Mouse (Mus musculus) regulatory T cell (primary cell): ENCODE measurements around the gene Gm47289.

Source experiments
- in situ Hi-C: fragments of 300-600 bp; cut with MboI, MseI; formaldehyde crosslinking; loops from one replicate; pipeline ENCODE4 v1.15.1; 2025; ENCODE audit warnings: high pct_unique_total_duplicates

The Gm47289 gene

DNA sequence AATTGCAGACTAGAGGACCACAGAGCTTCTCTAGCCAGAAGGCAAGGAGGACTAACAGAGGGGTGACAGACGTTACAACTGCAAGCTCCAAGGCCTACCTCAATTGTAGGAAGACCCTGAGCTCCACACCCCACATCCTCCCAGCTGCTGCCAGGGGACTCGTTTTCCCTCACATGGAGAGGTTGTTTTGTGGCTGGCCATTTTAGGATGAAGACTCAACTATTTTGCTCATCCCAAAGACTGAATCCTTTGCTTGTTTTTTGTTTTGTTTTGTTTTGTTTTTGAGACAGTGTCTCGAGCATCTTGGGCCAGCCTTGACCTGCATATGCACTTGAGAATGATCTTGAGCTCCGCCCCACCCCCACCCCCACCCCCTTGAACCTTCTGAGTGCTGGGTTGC, at the start of gene Gm47289:
Gm47289 (plus strand) TSS at position 301 of the 400 bp plus-strand sequence.
- in situ Hi-C loops, result no loop called here

DNA sequence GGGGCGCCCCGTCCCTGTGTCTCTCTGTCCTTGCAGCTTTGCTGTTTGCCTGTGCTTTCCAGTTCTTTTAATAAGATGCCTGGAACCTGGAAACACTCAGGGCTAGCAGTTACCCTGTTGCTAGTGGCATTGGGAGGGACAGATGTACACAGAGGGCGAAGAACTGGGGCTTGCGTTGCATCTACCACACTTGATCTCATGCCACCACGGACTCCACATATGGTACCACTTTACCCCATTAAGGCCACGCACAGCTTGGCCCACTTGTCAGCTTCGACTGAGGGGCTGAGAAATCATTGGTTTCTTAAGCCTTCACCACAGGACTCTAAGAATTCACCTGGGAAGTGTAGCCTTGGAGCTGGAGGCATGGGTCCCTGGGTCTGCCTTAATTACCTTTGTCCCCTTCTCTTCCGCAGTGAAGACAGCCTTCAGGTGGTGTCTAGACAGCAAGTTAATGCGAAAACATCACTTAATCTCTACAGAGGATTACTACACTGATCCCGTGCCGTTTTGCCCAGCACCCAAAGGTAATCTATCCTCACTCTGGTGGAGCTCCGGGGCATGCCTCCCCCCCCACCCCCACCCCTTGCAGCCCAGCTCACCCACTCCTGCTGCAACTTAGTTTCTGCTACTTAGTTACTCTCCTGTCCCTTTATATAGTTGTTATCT, 49.1 kb upstream of the Gm47289 start:
- in situ Hi-C loops, result no loop called here

DNA sequence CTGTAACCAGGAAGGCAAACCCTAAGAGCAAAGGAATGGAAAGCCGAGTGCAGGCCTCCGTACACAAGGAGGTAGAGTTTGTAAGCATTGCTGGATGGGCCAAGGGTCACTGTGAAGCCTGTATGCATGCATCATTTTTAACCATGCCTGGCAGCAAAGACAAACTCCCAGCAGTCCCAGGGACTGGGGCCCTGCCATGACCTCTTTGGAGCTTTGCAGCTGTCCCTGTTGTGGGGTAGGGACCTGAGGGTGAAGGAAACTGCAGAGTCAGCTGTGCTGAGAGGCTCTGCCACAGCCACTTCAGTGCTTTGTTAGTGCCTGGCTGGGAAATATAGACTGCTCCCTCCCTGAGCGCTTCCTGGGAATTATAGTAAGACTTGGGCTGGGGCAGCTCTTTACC, 48.3 kb upstream of the Gm47289 start:
- in situ Hi-C loops, result no loop called here

DNA sequence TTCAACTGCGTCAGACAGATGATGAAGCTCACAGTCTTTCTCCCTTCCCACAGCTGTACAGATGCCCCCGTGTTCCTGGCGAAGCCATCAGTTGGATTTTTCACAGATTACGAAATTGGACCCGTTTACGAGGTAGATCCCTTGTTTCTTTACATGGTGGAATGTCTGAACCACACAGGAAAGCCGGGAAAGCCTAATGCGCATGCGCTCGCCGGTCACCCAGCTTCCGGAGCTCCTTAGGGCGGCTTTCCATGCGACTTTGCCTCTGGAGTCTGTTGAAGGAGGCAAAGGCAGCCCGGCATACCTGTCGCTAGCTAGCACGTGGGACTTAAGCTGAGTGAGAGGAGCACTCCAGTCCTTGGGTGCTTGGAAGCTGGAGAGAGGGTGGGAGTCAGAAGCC, 44.0 kb upstream of the Gm47289 start:
- in situ Hi-C loops, result no loop called here

DNA sequence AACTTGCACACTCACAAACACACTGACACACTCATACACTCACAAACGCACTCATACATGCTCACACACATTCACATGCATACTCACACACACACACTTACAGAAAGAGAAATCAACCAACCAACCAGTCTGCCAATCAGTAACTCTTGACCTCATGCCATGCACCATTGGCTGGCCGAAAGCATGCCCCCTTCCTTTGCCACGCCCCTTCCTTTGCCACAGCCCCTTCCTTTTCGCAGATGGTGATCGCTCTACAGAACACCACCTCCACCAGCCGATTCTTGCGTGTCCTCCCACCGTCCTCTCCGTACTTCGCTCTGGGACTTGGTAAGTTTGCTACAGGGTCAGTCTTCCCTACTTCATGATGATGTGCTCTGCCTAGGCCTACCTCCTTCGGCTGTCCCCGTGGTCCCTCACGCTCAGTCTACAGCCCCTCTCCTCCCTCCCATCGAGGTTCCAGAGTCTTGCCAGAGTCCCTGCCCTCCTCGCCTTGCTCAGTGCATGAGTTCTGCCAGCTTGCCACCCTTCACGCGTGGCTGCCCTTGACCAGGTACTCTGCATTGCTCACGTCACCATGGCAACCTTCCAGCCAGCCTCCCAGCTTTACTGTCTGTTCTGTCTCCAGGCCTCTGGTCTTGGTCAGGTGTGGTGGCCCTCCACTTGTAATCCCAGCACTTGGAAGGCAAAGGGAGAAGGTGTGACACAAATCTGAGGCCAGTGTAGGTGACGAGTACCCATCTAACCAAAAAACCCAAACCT, 39.4 kb upstream of the Gm47289 start:
- in situ Hi-C loops, result no loop called here

DNA sequence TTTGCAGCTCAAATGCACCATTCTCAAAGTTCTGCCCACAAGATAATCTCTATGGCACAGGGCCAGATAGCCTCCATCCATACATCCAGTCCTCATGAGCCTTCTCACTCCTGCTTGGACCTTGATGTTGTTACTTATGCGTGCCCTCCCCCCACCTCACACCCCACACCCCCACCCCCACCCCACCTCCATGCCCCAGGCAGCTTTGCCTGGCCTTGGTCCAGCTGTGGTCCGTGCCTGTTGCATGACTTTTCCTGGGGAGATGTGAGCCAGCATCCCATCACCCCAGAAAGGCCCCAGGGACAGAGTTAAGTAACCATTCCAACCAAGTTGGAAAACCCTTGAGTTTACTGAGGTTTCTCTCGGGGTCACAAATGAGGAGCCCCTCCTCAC, 38.8 kb upstream of the Gm47289 start:
- in situ Hi-C loops, result no loop called here

DNA sequence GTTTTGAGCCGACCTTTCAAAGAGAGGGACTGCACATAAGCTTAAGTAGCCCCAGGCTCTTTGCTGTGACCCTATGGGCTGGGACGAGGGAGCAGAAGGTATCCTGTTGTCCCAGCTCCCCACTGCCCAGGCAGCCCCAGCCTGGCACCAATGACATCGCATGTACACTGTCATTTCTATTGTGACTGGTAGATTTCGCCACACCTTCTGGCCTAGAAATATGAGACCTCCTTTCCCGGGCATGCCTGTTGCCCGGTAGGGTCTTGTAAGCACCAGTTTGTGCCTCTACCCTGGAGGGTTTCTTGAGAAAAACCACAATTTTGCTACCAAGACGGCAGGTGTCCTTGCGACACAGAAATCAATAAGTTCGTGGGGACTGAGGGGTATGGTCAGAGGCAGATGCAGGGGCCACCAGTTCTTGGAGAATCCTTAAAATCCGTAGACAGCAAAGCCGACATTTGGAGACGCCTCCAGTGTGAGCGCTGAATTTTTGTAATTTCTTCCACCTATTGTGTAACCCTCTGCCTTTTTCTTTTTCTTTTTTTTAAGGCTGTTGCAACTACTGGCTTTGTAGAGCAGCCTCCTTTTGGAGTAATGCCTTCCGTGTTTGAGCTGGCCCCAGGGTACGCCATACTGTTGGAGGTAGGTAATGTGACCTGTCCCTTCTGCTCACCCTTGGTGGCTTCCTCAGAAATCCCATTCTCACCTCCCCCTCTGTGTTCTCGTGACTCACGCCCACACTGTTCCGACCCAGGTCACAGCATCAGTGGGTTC, 36.2 kb upstream of the Gm47289 start:
- in situ Hi-C loops, result no loop called here

DNA sequence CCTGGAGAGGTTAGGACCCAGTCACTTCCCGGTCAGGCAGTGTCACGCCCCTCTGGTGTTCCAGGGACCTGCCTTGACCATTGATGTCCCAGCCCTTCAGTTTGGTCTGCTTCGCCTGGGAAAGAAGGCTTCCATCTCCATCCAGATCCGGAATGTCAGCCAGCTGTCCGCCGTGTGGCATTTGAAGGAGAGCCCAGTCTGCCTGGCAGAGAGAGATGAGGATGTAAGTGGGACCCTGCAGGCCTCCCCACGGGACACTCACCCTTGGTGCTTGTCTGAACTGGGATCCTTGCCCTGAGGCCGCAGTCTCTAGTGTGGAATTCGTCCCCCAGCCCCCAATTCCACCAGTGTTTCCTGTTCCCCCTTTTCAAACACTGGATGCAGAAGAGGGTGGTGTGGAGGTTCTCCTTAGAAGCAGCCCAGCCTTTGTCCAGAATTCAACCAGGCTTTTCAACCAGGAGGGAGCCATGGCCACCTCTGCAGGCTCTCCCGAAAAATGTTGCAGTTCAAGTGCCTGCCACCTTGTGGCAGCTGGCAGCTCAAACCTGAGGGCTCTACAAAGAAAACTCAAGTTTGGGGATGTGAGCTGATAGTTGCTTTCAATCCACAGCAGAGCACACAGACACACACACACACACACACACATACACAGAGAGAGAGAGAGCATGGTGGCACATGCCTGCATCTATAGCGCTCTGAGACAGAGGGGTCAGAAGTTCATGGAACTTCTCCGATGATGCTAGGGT, 30.4 kb upstream of the Gm47289 start:
- in situ Hi-C loops, result no loop called here

DNA sequence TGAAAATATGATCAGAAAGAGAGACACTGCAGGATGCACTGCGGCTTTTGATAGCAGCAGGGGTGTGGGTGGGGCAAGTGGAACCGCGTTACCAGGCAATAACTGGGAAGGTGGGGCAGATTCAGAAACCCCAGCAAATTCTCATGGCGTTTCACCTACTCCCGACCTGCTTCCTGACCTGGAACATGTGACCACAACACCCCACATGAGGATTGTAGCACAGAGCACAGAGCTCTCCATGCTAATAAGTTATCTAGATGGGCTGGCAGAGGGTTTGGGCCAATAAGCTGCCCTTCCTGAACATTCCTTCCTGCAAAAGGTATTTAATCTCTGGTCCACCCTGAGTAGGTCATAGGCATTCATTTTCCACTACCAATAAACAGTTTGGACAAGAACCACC, 28.3 kb upstream of the Gm47289 start:
- in situ Hi-C loops, result loop anchor here (5.0 kb wide), 1 partner anchor 52 kb away; no protein-coding TSS in a partner anchor

DNA sequence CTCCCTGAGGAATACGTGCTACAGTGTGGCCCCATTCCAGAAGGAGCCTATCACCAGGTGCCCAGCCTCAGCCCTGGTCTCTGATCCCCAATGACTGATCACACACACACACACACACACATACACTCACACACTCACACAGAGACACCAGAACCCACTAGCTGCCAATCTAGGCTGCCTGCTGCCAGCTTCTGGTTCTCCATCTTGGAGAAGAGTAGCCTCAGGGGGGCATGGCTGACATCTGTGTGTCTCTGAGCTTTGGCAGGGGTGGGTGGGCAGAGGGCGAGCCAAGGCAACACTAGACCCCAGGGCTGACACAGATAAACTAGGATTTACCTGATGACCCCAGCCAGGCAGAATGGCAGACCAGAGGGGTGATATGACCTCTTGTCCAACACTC, 20.1 kb upstream of the Gm47289 start:
- in situ Hi-C loops, result no loop called here

DNA sequence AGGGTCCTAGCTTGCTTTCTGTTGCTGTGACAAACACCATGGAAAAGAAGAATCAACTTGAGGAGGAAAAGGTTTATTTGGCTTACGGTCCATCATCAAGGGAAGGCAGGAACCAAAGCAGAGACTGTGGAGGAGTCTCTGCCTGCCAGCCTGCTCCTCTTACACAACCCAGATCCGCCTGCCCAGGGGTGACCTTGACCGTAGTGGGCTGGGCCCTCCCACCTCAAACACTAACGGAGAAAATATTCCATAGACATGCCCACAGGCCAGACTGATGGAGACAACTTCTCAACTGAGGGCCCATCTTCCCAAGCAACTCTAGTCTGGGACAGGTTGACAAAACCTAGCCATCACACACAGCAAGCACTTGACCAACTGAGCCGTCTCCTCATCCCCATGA, 16.9 kb upstream of the Gm47289 start:
- in situ Hi-C loops, result no loop called here

DNA sequence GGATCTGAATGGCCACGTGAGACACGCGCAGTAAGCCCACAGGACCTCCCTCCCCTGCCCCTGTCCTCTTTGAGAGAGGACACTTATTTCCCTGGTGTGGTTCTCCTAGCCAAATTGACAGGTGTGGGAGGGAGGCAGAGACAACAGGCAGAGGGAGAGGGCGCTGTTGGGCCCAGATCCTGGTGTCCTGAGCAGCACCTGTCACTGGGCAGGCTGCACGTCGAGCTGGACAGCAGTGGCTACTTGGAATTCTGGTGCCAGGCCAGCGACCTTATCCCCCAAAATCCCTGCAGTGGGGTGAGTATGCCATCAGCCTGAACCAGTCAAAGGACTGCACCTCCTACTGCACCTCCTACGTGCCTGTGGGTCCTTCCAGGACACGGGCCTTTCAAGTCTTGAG, 15.6 kb upstream of the Gm47289 start:
- in situ Hi-C loops, result no loop called here

DNA sequence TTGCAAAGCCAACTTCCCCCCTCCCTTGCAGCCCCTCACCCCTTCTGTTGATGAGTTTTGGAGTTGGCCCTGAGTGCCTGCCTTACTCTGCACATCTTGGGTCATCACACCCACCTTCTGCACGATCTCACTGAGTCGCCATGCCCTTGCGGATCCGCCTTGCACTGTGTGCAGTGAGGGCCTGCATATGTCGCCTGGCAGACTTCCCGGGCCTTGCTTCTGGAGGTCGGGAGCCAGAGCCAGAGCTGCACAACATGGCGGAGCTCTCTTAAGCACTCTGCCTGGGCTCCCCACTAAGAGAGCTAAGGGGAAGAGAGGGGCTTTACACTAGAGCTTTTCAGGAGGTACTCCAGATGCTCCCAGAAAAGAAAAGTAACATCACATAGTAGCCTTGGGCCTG, 14.3 kb upstream of the Gm47289 start:
- in situ Hi-C loops, result loop anchor here (5.0 kb wide), 1 partner anchor 203 kb away; no protein-coding TSS in a partner anchor

DNA sequence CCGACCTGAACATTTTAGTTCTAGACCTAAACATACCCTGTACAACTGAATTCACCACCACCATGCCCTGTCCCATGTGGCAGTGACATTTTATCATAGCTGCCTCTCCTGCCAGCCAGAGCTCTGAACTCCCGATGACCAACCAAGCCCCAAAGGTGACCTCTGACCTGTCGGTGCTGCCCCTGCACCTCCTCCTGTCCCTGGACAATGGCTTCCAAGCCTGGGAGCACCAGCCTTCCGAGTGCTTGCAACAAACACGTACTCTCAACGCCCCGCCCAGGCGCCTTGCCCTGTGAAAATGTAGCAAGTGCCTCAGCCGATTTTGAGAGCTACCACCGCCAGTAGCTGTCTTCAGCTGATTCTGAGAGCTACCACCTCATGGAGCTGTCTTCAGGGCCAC, 13.8 kb upstream of the Gm47289 start:
- in situ Hi-C loops, result loop anchor here (5.0 kb wide), 1 partner anchor 202 kb away; no protein-coding TSS in a partner anchor

DNA sequence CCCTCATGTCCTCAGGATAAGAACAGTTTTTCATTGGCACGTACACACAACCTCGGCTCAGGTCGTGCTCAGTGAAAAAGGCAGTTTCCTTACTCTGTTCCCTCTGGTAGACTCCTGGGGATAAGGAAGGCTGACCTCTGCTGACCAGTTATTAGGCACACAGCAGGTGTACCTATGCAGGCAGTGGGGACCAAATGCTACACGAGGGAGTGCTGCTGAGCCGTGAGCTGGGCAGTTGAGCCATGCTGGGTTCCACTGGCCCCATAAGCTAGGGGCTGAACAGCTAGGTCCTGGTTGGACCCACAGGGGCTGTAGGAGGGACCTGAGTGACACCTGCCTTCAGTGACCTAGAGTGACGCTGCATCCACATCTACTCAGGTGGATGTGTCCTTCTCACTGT, 13.3 kb upstream of the Gm47289 start:
- in situ Hi-C loops, result loop anchor here (5.0 kb wide), 1 partner anchor 202 kb away; no protein-coding TSS in a partner anchor

DNA sequence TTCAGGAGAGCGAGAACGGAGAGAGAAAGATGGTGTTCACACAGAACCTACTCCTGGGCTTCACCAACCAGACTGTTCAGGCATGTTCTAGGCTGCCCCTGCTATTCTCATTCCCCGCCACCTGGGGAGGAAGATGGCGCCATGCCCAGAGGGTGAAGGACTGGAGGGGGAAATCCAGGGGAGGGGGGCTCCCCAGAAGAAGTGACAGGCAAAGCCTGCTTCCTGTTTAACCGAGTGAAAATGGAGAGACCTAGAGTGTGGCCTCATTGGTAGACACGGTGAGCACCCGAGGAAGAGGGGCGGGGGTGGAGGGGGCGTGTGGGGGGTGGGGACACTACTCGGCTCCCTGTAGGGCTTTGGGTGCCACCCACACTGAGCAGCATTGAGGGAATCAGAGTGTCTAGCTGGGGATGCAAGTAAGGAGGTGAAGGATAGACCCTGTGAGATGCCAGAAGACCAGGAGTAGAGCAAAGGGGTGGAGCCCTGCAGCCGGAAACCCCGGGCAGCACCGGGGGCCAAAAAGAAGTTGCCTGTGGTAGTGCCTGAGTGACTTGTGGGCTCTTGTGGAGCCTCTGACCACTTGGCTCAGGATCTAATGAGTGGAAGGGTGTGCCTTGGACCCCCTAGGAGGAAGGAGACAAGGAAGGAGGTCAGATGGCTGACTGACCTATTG, 12.7 kb upstream of the Gm47289 start:
- in situ Hi-C loops, result loop anchor here (5.0 kb wide), 1 partner anchor 201 kb away; no protein-coding TSS in a partner anchor

DNA sequence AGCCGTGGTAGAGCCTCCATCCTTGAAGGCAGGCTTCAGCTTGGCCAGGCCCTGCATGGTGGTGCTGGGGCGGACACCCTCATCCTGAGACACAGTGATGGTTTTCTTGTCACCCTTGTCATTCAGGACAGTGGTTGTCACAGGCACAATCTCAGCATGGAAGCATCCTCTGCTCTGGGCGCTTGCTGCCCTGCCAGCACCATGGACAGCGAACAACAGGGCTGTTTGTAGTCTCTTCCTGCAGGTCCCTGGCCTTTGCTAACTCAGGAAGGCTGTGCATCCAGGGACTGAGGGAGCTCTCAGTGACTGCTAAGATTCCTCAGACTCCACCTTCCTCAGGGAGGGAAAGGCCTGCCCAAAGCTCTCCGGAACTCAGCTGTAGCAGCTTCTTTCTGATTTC, 9.4 kb upstream of the Gm47289 start:
- in situ Hi-C loops, result loop anchor here (5.0 kb wide), 1 partner anchor 198 kb away; no protein-coding TSS in a partner anchor

DNA sequence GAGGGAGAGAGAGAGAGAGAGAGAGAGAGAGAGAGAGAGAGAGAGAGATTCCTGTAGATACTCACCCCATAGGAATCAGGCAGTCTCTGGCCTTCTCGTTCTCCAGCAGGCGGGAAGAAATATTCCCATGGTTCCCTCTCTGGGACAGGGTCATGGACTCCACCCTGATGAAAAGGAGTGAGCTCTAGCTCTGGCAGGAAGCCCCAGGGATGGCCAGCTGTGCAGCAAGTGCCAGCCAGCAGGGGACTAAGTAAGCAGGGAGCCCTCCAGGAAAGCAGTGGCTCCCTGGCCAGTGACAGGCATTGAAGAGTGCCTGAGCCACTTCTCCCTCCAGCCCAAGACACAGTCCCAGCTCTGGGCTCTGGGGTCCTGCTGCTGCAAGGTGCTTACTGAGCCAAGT, 7.2 kb upstream of the Gm47289 start:
- in situ Hi-C loops, result no loop called here

DNA sequence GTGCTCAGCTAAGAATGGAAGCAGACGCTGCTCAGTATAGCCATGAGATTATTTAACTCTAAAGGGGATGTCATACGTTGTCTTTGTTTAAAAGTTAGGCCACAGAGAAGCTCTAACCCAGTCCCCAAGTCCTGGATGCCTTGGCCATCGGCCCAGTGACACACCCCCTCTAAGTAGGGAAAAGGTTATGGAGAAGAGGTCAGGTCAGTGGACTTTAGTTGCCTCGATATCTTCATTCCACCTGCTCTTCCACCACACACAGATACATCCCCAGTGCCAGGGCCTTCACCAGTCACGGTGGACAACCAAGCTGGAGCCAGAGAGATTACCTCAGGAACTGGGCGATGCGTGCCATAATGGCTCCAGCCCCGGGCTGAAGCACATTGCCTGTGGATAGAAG, 3.5 kb upstream of the Gm47289 start:
- in situ Hi-C loops, result no loop called here

DNA sequence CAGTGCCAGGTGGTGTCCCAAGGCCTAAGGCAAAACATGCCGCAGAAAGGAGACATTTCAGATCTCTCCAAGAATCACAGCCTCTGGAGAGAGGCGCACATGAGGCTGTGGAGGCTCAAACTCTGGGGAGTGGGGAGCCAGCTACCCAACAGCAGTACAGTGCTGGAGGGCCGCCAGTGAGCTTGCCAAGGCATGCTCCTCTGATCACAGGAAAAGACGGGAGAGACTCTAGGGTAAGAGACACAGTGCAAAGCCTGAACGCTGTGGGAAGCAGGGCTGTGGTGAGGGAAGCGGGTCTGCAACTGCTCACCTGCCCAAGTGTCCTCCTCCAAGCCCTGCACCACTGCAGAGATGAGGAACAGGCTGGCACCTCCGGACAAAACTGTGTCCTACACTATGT, 3.1 kb upstream of the Gm47289 start:
- in situ Hi-C loops, result no loop called here
